Mouse (Mus musculus) CH12F3 (cell line): ENCODE data around the gene Cacna2d3.

Source experiments
- in situ Hi-C: fragments of 300-500 bp; cut with MboI; formaldehyde crosslinking; loops from 2 replicates; pipeline ENCODE4 v1.14.3; 2020; ENCODE audit warnings: low sequenced_read_pairs

The Cacna2d3 gene

GRCm38 (mm10) chr14:28958131-28959015 lies 763.3 kb downstream of the Cacna2d3 start:
- in situ Hi-C loops = no loop called here

DNA sequence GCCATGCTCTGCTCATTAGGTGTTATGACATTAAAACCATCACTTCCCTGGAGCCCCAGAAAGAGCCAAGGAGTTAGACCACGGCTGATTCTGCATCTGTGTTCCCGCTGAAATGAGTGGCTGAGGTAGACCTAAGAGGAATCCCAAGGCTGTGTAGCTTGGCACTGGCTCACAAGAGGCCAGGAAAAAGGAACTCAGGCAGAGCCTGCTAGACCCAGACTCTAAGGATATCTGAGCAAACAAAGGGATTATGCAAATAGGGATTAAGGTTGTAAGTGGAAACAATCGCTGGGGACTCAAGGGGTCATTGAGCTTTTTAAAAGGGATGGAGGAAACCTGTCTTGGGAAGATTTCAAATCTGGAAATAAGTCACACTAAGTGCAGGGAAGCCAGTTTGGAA lies 766.5 kb downstream of the Cacna2d3 start:
- in situ Hi-C loops = no loop called here

GRCm38 (mm10) chr14:28954588-28954987 lies 767.1 kb downstream of the Cacna2d3 start:
- in situ Hi-C loops = no loop called here

DNA sequence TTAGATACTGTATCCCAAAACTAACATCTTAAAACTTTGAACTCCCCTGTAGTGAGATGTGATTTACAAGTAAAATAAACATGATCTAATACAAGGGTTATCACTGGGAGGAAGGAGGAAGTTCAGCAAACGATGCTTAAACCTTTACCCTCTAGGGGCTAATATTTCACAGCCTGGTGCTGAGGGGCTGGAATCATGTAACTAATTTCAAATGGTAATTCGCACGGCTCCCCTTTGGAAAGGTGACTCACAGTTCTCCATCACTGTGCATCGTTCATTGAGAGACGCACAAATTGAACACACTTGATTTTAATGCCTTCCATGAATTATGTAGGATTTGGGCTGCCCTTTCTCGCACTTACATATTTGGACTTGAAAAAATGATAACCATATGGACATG lies 767.6 kb downstream of the Cacna2d3 start:
- in situ Hi-C loops = no loop called here

DNA sequence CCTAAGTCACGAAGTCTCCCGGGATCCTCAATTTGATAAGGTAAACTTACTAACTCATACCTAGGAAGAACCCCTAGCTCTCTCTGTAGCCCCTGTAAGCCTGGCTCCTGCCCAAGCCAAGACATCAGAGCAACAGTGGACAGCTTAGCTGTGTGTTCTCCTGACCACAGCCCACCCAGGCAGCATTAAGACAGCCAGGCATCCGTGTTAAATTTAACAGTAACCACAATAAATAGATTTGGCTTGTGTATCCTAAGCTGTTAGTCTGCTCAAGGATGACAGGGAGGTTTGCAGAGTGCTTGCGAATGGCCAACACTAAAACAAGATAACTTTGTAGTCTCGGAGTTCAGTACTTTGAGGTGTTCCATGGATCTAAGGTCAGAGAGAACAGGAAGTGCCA lies 768.3 kb downstream of the Cacna2d3 start:
- in situ Hi-C loops = no loop called here

DNA sequence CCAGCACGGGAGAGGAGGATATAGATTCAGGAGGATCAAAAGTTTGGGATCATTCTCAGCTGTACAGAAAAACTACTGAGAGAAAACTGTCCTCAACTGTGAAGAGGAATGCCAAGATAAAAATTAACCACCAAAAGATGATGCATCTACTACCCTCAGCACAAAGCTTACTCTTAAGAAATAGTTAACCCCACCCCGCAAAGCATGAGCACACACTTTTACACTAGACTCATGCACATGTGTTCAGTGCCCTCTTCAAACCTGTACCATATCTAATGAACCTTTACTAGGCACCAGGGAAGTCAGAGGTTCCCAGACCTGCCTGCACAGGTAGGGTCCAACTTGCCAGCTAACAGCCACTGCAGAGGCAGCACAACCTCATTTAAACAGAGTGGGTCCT lies 771.2 kb downstream of the Cacna2d3 start:
- in situ Hi-C loops = no loop called here

DNA sequence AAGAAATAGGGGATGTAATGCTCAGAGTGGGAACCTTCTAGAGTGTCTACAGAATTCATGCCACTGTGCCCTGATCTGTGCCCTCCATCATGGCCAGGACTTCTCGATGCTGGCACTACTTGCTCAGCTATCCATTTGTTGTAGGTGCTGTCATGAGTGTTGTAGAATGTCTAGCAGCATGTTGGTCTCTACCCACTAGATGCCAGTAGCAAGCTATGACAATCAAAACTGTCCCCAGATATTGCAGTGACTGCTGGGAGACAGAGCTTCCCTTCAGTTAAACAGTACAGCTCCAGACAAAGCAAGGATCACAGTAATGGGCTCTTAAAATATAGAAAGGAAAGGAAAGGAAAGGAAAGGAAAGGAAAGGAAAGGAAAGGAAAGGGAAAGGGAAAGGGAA lies 771.9 kb downstream of the Cacna2d3 start:
- in situ Hi-C loops = no loop called here

DNA sequence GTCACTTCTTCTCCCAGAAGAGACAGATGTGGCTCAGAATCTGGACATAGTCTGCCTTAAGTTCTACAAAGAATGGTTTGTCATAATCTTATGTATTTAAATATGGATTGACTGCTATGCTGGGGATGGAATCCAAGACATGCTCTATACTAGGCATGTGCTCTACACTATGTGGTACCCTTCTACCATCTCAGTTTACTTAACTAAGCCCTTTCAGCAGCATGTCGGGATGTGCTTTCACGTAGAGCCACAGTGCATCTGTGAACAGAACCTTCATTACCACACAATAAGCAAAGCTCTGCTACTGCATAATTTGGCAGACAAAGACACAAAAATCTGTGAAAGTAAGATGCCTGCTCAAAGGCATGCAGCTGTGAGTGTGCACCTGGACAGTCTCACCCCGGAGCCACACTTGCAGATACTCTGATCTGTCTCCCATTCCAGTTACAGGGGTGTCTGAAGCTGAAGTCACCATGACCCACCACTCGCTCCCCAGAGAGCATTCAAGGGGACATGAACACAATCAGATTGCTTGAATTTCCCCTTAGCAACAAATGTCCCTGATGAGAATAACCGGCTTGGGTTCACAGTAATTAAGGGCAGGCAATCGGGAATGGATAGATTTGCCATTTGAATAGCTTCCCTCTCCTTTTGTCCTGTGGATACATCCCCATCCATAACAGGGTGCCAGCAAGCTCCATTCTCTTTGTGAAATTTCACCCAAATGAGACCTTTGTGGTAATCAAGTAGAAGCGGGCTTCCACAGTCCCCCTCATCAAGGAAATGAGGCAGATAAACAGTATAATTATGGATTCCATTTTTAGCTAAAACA lies 773.4 kb downstream of the Cacna2d3 start:
- in situ Hi-C loops = no loop called here

DNA sequence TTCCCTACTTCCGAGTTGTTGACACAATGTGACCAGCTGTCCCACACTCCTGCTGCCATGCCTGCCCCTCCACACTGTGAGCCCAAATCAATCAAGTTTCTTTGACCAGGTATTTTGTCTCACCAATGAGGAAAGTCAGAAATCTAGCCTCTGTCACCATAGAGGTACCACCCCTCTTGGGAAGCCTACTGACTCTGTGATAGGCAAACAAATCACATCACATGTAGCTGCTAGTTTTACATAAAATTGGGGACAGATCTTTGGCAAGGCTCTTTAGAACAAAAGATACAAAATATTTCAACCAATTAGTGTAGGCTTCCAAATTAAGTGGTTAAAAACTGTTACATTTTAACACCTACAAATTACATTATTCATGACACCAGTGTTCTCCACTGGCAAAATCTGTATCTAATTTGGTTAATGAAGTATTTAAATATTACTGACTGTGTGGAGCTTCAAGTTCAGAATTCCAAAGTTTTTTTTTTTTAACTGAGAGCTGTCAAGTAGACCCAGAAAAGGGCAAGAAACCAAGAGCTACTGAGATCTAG lies 788.8 kb downstream of the Cacna2d3 start:
- in situ Hi-C loops = no loop called here

- in situ Hi-C loops = no loop called here
Observed at GRCm38 (mm10) chr14:28923180-28923961, 798.3 kb downstream of the Cacna2d3 start.

- in situ Hi-C loops = no loop called here
Observed at GRCm38 (mm10) chr14:28918871-28919270, 802.8 kb downstream of the Cacna2d3 start.

DNA sequence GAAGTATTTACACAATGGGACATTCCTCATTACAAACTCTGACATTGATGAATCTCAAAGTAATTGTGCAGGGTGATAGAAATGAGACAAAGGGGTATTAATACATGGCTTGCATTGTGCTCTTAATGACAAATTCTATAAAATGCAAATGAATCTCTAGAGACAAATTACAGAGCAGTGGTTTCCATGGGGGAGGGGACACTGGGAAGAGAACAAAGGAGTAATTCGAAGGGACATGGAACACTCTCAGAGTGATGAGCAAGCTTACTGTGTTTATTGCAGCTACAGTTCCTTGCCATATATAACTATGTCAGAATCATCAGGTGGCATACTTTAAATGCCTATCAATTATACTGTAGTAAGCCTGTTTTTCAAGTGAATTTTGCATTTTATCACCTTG lies 806.7 kb downstream of the Cacna2d3 start:
- in situ Hi-C loops = no loop called here

GRCm38 (mm10) chr14:28907659-28908058 lies 814.0 kb downstream of the Cacna2d3 start:
- in situ Hi-C loops = no loop called here

GRCm38 (mm10) chr14:28892530-28892929 lies 829.1 kb downstream of the Cacna2d3 start:
- in situ Hi-C loops = no loop called here

DNA sequence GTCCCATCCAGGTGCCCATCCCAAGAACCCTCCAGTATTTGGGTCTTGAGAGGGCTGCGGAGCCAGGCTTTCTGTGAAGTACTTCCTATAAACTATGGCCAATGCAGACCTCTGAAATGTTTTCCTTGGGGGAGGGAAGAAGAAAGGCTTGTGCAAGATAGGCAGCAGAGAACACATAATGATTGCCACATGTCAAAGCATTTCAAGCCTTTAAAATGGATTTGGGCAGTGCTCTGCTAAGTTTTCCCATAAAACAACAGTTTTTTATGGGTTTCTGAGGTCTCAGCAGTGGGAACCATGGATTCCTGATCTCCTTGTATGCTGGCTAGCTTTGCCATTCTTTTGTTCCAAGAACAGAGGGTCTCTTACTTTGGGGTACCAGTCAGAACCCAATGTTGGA lies 834.3 kb downstream of the Cacna2d3 start:
- in situ Hi-C loops = no loop called here

- in situ Hi-C loops = no loop called here
Observed at GRCm38 (mm10) chr14:28886661-28887060, 835.0 kb downstream of the Cacna2d3 start.

GRCm38 (mm10) chr14:28870983-28871382 lies 850.7 kb downstream of the Cacna2d3 start:
- in situ Hi-C loops = no loop called here

GRCm38 (mm10) chr14:28870382-28870781 lies 851.3 kb downstream of the Cacna2d3 start:
- in situ Hi-C loops = no loop called here

GRCm38 (mm10) chr14:28864925-28865324 lies 856.7 kb downstream of the Cacna2d3 start:
- in situ Hi-C loops = no loop called here

- in situ Hi-C loops = no loop called here
Observed at GRCm38 (mm10) chr14:28861142-28861541, 860.5 kb downstream of the Cacna2d3 start.
